Mouse (Mus musculus) spleen, postnatal 36 days (tissue): Measurements from ENCODE around the gene Dtnbp1.

Source experiments
- DNase-seq, 2 experiments: peaks; one replicate each; pipeline ENCODE4 v3.0.0; 2022; ENCODE audit warnings: low spot score in 2 of 2, mixed read lengths in 1 of 2

Gene Dtnbp1

GRCm38 (mm10) chr13:44948320-44949250, 53.4 kb downstream of the Dtnbp1 start:
- DNase-seq, result no peak

- no peak for DNase-seq
These were observed 54.9 kb downstream of the Dtnbp1 start for GRCm38 (mm10) chr13:44946880-44947635.

GRCm38 (mm10) chr13:44943618-44944017, 58.3 kb downstream of the Dtnbp1 start:
- DNase-seq, result no peak

- DNase-seq, result no peak
These were observed 62.5 kb downstream of the Dtnbp1 start for GRCm38 (mm10) chr13:44939326-44940035.

GRCm38 (mm10) chr13:44937681-44938080, 64.3 kb downstream of the Dtnbp1 start:
- no peak for DNase-seq

GRCm38 (mm10) chr13:44933575-44933974, 68.4 kb downstream of the Dtnbp1 start:
- no peak for DNase-seq

GRCm38 (mm10) chr13:44932307-44933264, 69.4 kb downstream of the Dtnbp1 start:
- no peak for DNase-seq

- no peak for DNase-seq
These were observed 75.6 kb downstream of the Dtnbp1 start for GRCm38 (mm10) chr13:44926311-44926710.

- no peak for DNase-seq
These were observed 76.8 kb downstream of the Dtnbp1 start for GRCm38 (mm10) chr13:44925173-44925572.

- no peak for DNase-seq
These were observed 77.9 kb downstream of the Dtnbp1 start for GRCm38 (mm10) chr13:44924042-44924441.

GRCm38 (mm10) chr13:44921721-44922120, 80.2 kb downstream of the Dtnbp1 start:
- DNase-seq, result no peak

GRCm38 (mm10) chr13:44921095-44921494, 80.9 kb downstream of the Dtnbp1 start:
- DNase-seq, result no peak

GRCm38 (mm10) chr13:44918269-44918668, 83.7 kb downstream of the Dtnbp1 start:
- no peak for DNase-seq

- DNase-seq, result no peak
These were observed 84.7 kb downstream of the Dtnbp1 start for GRCm38 (mm10) chr13:44917202-44917601.

- DNase-seq, result no peak
These were observed 86.0 kb downstream of the Dtnbp1 start for GRCm38 (mm10) chr13:44915945-44916344.

- no peak for DNase-seq
These were observed 86.6 kb downstream of the Dtnbp1 start for GRCm38 (mm10) chr13:44915382-44915781.

- DNase-seq, result no peak
These were observed 88.4 kb downstream of the Dtnbp1 start for GRCm38 (mm10) chr13:44913560-44913959.

- no peak for DNase-seq
These were observed 89.1 kb downstream of the Dtnbp1 start for GRCm38 (mm10) chr13:44912851-44913250.

- no peak for DNase-seq
These were observed 93.2 kb downstream of the Dtnbp1 start for GRCm38 (mm10) chr13:44908790-44909189.

- DNase-seq, result peak; percentile 16 to 32
These were observed 94.2 kb downstream of the Dtnbp1 start for GRCm38 (mm10) chr13:44907702-44908101.

GRCm38 (mm10) chr13:44906141-44906540, 95.8 kb downstream of the Dtnbp1 start:
- DNase-seq, result no peak
